Mouse (Mus musculus) intestine, embryonic 14.5 days (tissue): ENCODE results near the gene AU015836. TPM values are rescaled to one million over a fixed set of nuclear protein-coding genes. Genes with fewer than 3 reads are reported as not detected.

ENCODE experiments used
- ATAC-seq: fragments of 200-750 bp; cut with Nextera tagmentation; replicated peaks from 2 replicates; pipeline ENCODE4 v1.8.0; 2017; ENCODE audit warnings: low read depth, moderate number of reproducible peaks, moderate TSS enrichment, moderate library complexity; ENCODE audit not compliant: low FRiP score, low TSS enrichment
- DNase-seq: peaks from one replicate; pipeline ENCODE4 v3.0.0-alpha.2; 2018; ENCODE audit warnings: low spot score
- H3K27ac ChIP-seq: fragments of 300-500 bp; sonication (generic); 2 replicates; pipeline ENCODE4 v1.5.1; 2014; ENCODE audit warnings: low read depth, mild to moderate bottlenecking, control low read depth
- H3K27me3 ChIP-seq: fragments of 300-500 bp; sonication (generic); replicated peaks from 2 replicates; pipeline ENCODE4 v1.6.1; 2014; ENCODE audit warnings: low read length, control low read depth; ENCODE audit not compliant: control insufficient read depth, insufficient read depth
- H3K36me3 ChIP-seq: fragments of 300-500 bp; sonication (generic); 2 replicates; pipeline ENCODE4 v1.6.1; 2014; ENCODE audit warnings: low read length, control low read depth; ENCODE audit not compliant: control insufficient read depth, insufficient read depth
- H3K4me1 ChIP-seq: fragments of 300-500 bp; sonication (generic); replicated peaks from 2 replicates; pipeline ENCODE4 v1.6.1; 2014; ENCODE audit warnings: low read length, control low read depth, mixed read lengths; ENCODE audit not compliant: control insufficient read depth, insufficient read depth
- H3K4me2 ChIP-seq: fragments of 300-500 bp; sonication (generic); 2 replicates; pipeline ENCODE4 v1.6.1; 2014; ENCODE audit warnings: low read length
- H3K4me3 ChIP-seq: fragments of 300-500 bp; sonication (generic); 2 replicates; pipeline ENCODE4 v1.5.1; 2014; ENCODE audit warnings: low read depth, low read length, control low read depth, mixed read lengths
- H3K9ac ChIP-seq: fragments of 300-500 bp; sonication (generic); 2 replicates; pipeline ENCODE4 v1.6.1; 2014; ENCODE audit warnings: mild to moderate bottlenecking, low read length
- H3K9me3 ChIP-seq: fragments of 300-500 bp; sonication (generic); 2 replicates; pipeline ENCODE4 v1.6.1; 2016; ENCODE audit warnings: low read length, control low read depth; ENCODE audit not compliant: control insufficient read depth
- WGBS: fragments of 180-500 bp; shearing (Covaris S2); extraction: QIAGEN DNeasy Blood & Tissue Kit; methylation state at CpG from one replicate; pipeline ENCODE4 v1.1.7; 2014; 5-methylcytosine and 5-hydroxymethylcytosine counted together
- polyA plus RNA-seq: library from polyadenylated mRNA; unstranded; fragments of >200 nt; fragmentation: Nextera tagmentation; extraction: Ambion mirVana; gene quantifications from 2 replicates; pipeline ENCODE4 v1.2.1, GENCODE M21; 2014

Gene AU015836
- polyA plus RNA-seq = 0.14 and 0.19 TPM in 2 replicates

- Histone ChIP-seq H3K4me1 (no peaks in the 10 kb centered on the region), H3K4me3 (no peak within 1 kb of the TSS), H3K27ac (no peak within 1 kb of the TSS), H3K36me3 (no peaks in the 10 kb centered on the region), H3K4me2 (no peak within 1 kb of the TSS), H3K9ac (no peak within 1 kb of the TSS), H3K9me3 (no peaks in the 10 kb centered on the region), H3K27me3 (0 out of 2 replicates have a peak, but pooled peaks cover 3% of the 10 kb centered on the region)
- WGBS = 49% methylated on average over 14 of the region's 14 CpGs
- DNase-seq (no peak), ATAC-seq (no peak)
These were observed at the start of gene AU015836 for GRCm38 (mm10) chrX:93968444-93968843. TSS of gene AU015836 (plus strand) at chrX:93968659.

GRCm38 (mm10) chrX:93919017-93919416, 49.4 kb upstream of the AU015836 start:
- H3K36me3 ChIP-seq = no peaks in the 10 kb centered on the region
- H3K27ac ChIP-seq = no peak overlapping the region
- ATAC-seq (no peak), DNase-seq (no peak)
- no peak overlapping the region for H3K9ac ChIP-seq
- H3K4me3 ChIP-seq = no peak overlapping the region
- WGBS = 73% methylated on average over 3 of the region's 3 CpGs
- H3K4me2 ChIP-seq = no peak overlapping the region
- no peaks in the 10 kb centered on the region for H3K27me3 ChIP-seq
- 0 out of 2 replicates have a peak, but pooled peaks cover 2% of the 10 kb centered on the region for H3K9me3 ChIP-seq
- no peaks in the 10 kb centered on the region for H3K4me1 ChIP-seq

GRCm38 (mm10) chrX:93928379-93928778, 40.1 kb upstream of the AU015836 start:
- Histone ChIP-seq H3K9ac (no peak overlapping the region), H3K27ac (no peak overlapping the region), H3K4me3 (no peak overlapping the region), H3K9me3 (no peaks in the 10 kb centered on the region), H3K4me2 (no peak overlapping the region), H3K36me3 (no peaks in the 10 kb centered on the region), H3K27me3 (0 out of 2 replicates have a peak, but pooled peaks cover 5% of the 10 kb centered on the region), H3K4me1 (no peaks in the 10 kb centered on the region)
- DNase-seq = no peak
- 79% methylated on average over 3 of the region's 3 CpGs for WGBS
- ATAC-seq = no peak

GRCm38 (mm10) chrX:93928794-93929193, 39.7 kb upstream of the AU015836 start:
- Histone ChIP-seq H3K9me3 (no peaks in the 10 kb centered on the region), H3K36me3 (no peaks in the 10 kb centered on the region), H3K27me3 (0 out of 2 replicates have a peak, but pooled peaks cover 5% of the 10 kb centered on the region), H3K4me3 (no peak overlapping the region), H3K9ac (no peak overlapping the region), H3K4me1 (no peaks in the 10 kb centered on the region), H3K27ac (no peak overlapping the region), H3K4me2 (no peak overlapping the region)
- no peak for ATAC-seq
- no peak for DNase-seq
- WGBS = 90% methylated on average over 1 of the region's 1 CpGs

GRCm38 (mm10) chrX:93931694-93932093, 36.8 kb upstream of the AU015836 start:
- ATAC-seq (no peak), DNase-seq (no peak)
- H3K4me3 ChIP-seq = no peak overlapping the region
- no peaks in the 10 kb centered on the region for H3K9me3 ChIP-seq
- no peaks in the 10 kb centered on the region for H3K36me3 ChIP-seq
- H3K4me2 ChIP-seq = no peak overlapping the region
- H3K27me3 ChIP-seq = 0 out of 2 replicates have a peak, but pooled peaks cover 5% of the 10 kb centered on the region
- H3K27ac ChIP-seq = no peak overlapping the region
- no peak overlapping the region for H3K9ac ChIP-seq
- 87% methylated on average over 3 of the region's 3 CpGs for WGBS
- no peaks in the 10 kb centered on the region for H3K4me1 ChIP-seq

GRCm38 (mm10) chrX:93956727-93957126, 11.7 kb upstream of the AU015836 start:
- H3K9ac ChIP-seq = no peak overlapping the region
- H3K36me3 ChIP-seq = no peaks in the 10 kb centered on the region
- ATAC-seq (no peak), DNase-seq (no peak)
- 0 out of 2 replicates have a peak, but pooled peaks cover 2% of the 10 kb centered on the region for H3K27me3 ChIP-seq
- no peak overlapping the region for H3K27ac ChIP-seq
- 18% methylated on average over 1 of the region's 1 CpGs for WGBS
- H3K4me3 ChIP-seq = no peak overlapping the region
- no peaks in the 10 kb centered on the region for H3K9me3 ChIP-seq
- H3K4me1 ChIP-seq = no peaks in the 10 kb centered on the region
- H3K4me2 ChIP-seq = no peak overlapping the region

- ATAC-seq (no peak), DNase-seq (no peak)
- Histone ChIP-seq H3K9me3 (no peaks in the 10 kb centered on the region), H3K9ac (no peak overlapping the region), H3K4me2 (no peak overlapping the region), H3K36me3 (no peaks in the 10 kb centered on the region), H3K27me3 (peaks cover 4% of the 10 kb centered on the region; the same call in 1 of the 2 replicates), H3K4me3 (no peak overlapping the region), H3K27ac (no peak overlapping the region), H3K4me1 (no peaks in the 10 kb centered on the region)
- WGBS = 64% methylated on average over 3 of the region's 3 CpGs
These were observed 10.0 kb upstream of the AU015836 start for GRCm38 (mm10) chrX:93958502-93958901.

GRCm38 (mm10) chrX:93980341-93980740, 11.9 kb downstream of the AU015836 start:
- Histone ChIP-seq H3K27ac (no peak overlapping the region), H3K4me3 (no peak overlapping the region), H3K9ac (no peak overlapping the region), H3K4me2 (no peak overlapping the region), H3K4me1 (no peaks in the 10 kb centered on the region), H3K36me3 (no peaks in the 10 kb centered on the region), H3K27me3 (0 out of 2 replicates have a peak, but pooled peaks cover 4% of the 10 kb centered on the region), H3K9me3 (no peaks in the 10 kb centered on the region)
- DNase-seq (no peak), ATAC-seq (no peak)
- 88% methylated on average over 25 of the region's 26 CpGs for WGBS

GRCm38 (mm10) chrX:93982193-93982592, 13.7 kb downstream of the AU015836 start:
- ATAC-seq = no peak
- no peaks in the 10 kb centered on the region for H3K9me3 ChIP-seq
- no peak overlapping the region for H3K4me2 ChIP-seq
- WGBS = 81% methylated on average over 3 of the region's 3 CpGs
- H3K4me3 ChIP-seq = no peak overlapping the region
- no peaks in the 10 kb centered on the region for H3K4me1 ChIP-seq
- no peak overlapping the region for H3K9ac ChIP-seq
- H3K27me3 ChIP-seq = 0 out of 2 replicates have a peak, but pooled peaks cover 4% of the 10 kb centered on the region
- H3K36me3 ChIP-seq = no peaks in the 10 kb centered on the region
- no peak overlapping the region for H3K27ac ChIP-seq
- no peak for DNase-seq
